Mouse (Mus musculus) midbrain, postnatal 0 days (tissue): ENCODE data around the gene Gm20388. TPM values are rescaled to one million over a fixed set of nuclear protein-coding genes. Genes with fewer than 3 reads are reported as not detected.

ENCODE experiments used
- ATAC-seq: fragments of 200-750 bp; cut with Nextera tagmentation; 2 replicates; pipeline ENCODE4 v1.8.0; 2017; ENCODE audit warnings: moderate number of reproducible peaks, mild to moderate bottlenecking, moderate TSS enrichment, moderate library complexity; ENCODE audit not compliant: low FRiP score
- DNase-seq: peaks from one replicate; pipeline ENCODE4 v3.0.0-alpha.2; 2015; ENCODE audit warnings: low spot score
- H3K27ac ChIP-seq: fragments of 300-500 bp; sonication (generic); 2 replicates; pipeline ENCODE4 v1.5.1; 2014; ENCODE audit warnings: low read depth, mild to moderate bottlenecking, low read length, mixed read lengths
- H3K27me3 ChIP-seq: fragments of 300-500 bp; sonication (generic); 2 replicates; pipeline ENCODE4 v1.6.1; 2014; ENCODE audit warnings: low read length, control low read depth, mixed read lengths; ENCODE audit not compliant: insufficient read depth
- H3K36me3 ChIP-seq: fragments of 300-500 bp; sonication (generic); 2 replicates; pipeline ENCODE4 v1.6.1; 2014; ENCODE audit warnings: low read length, control low read depth, mixed read lengths; ENCODE audit not compliant: insufficient read depth
- H3K4me1 ChIP-seq: fragments of 300-500 bp; sonication (generic); 2 replicates; pipeline ENCODE4 v1.6.1; 2014; ENCODE audit warnings: mild to moderate bottlenecking, control low read depth, antibody characterized with exemption, low read length, mixed read lengths; ENCODE audit not compliant: insufficient read depth
- H3K4me2 ChIP-seq: fragments of 300-500 bp; sonication (generic); 2 replicates; pipeline ENCODE4 v1.6.1; 2014; ENCODE audit warnings: low read depth, mild to moderate bottlenecking, low read length, mixed read lengths; ENCODE audit not compliant: poor library complexity, severe bottlenecking
- H3K4me3 ChIP-seq: fragments of 300-500 bp; sonication (generic); 2 replicates; pipeline ENCODE4 v1.5.1; 2014; ENCODE audit warnings: low read depth, mild to moderate bottlenecking, low read length, moderate library complexity
- H3K9ac ChIP-seq: fragments of 300-500 bp; sonication (generic); replicated peaks from 2 replicates; pipeline ENCODE4 v1.6.1; 2014; ENCODE audit warnings: mild to moderate bottlenecking, low read length, moderate library complexity, mixed read lengths; ENCODE audit not compliant: poor library complexity, severe bottlenecking
- H3K9me3 ChIP-seq: fragments of 300-500 bp; sonication (generic); 2 replicates; pipeline ENCODE4 v1.6.1; 2016; ENCODE audit warnings: low read length, control low read depth
- CTCF ChIP-seq: IDR thresholded peaks from 2 replicates; pipeline ENCODE4 v1.5.1; 2016; ENCODE audit warnings: antibody characterized with exemption, mild to moderate bottlenecking
- WGBS: fragments of 180-500 bp; shearing (Covaris S2); extraction: QIAGEN DNeasy Blood & Tissue Kit; methylation state at CpG from one replicate; pipeline ENCODE4 v1.1.7; 2014; 5-methylcytosine and 5-hydroxymethylcytosine counted together
- polyA plus RNA-seq: library from polyadenylated mRNA; unstranded; fragments of >200 nt; fragmentation: Nextera tagmentation; extraction: Ambion mirVana; gene quantifications from 2 replicates; pipeline ENCODE4 v1.2.1, GENCODE M21; 2015
- total RNA-seq: library from RNA; depleted of rRNA; stranded (reverse); fragments of >200 nt; gene quantifications from 2 replicates; pipeline ENCODE4 v1.2.3, GENCODE M21; 2014

The Gm20388 gene
- total and polyA plus RNA-seq, 2 experiments from 2014 or later: 74.2 TPM; not detected in 1

DNA sequence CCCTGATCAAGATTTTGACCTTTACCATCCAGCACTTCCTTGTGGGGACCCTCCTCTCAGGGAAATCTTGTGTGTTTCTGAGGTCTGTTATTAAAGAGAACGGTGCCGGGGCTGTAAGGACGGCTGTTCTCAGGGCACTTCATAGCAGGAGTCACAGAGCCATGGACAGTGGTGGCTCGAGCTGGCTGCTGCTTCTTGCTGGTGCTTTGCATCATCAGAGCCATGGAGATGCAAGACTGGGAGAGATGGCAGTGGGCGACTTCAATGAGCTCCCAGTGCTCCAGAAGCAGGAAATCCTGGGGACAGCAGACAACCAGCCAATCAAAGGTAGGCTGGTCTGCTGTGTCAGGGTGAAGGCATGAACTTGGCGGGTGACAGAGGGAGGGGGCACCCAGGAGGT, 2850.5 kb downstream of the Gm20388 start:
- 74% methylated on average over 6 of the region's 6 CpGs for WGBS
- H3K4me2 ChIP-seq: no peak overlapping the region

DNA sequence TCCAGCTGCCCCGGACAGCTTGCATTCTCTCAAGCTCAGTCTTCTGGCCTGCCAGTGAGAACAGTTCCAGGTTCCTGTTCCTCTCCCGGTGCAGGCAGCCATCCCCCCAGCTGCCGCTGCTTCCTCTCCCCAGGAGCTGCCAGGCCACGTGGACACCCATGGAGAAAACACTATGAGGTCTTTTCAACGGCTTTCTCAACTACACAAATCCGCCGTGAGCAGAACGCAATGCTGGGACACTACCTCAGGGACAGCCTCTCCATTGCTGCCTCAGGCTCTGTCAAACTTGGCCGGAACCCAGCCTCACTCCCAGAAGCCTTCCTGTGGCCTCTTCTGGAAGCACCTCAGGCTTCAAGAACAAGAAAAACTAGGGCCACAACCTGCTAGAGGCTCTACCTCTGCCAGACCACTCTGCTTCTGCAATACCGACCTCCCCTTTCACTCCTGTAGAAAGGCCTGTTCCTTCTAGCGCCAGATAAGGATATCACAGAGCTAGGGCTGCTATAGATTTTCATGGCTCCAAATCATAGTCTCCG, 2852.2 kb downstream of the Gm20388 start:
- Histone ChIP-seq H3K4me3 (no peak overlapping the region), H3K9me3 (no peaks in the 10 kb centered on the region), H3K4me1 (no peaks in the 10 kb centered on the region), H3K27ac (no peak overlapping the region), H3K4me2 (no peak overlapping the region), H3K9ac (no peak overlapping the region), H3K27me3 (no peaks in the 10 kb centered on the region), H3K36me3 (no peaks in the 10 kb centered on the region)
- no peak for TF ChIP-seq CTCF
- WGBS: 43% methylated on average over 12 of the region's 12 CpGs
- ATAC-seq: no peak
- no peak for DNase-seq

More for the DNA sequence above, 2850.5 kb downstream of the Gm20388 start:
- Histone ChIP-seq H3K9ac (no peak overlapping the region), H3K36me3 (no peaks in the 10 kb centered on the region), H3K27me3 (no peaks in the 10 kb centered on the region), H3K4me3 (no peak overlapping the region), H3K27ac (no peak overlapping the region), H3K9me3 (no peaks in the 10 kb centered on the region), H3K4me1 (no peaks in the 10 kb centered on the region)
- DNase-seq (no peak), ATAC-seq (no peak)
- no peak for TF ChIP-seq CTCF

DNA sequence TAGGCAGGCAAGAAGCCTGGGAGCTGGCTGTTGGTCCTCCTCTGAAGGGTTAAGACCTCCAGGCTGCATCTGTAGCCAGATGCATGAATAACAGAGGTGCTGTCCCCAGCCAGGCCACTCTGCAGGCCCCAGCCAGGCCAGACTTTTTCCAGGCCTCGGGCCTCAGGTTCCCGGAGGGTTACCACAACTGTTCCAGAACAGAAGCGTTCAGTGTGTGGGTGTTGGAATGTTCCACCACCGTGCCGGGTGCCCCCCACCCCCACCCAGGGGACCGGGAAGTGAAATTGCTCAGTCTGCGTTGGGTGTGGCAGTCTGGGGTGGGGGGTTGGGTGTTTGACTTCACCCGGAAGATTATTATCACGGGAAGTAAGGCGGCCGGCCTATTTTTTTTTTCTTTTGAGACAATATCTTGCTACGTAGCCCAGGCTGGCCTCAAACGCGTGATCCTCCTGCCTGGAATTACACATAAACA, 2852.7 kb downstream of the Gm20388 start:
- no peaks in the 10 kb centered on the region for H3K36me3 ChIP-seq

DNA sequence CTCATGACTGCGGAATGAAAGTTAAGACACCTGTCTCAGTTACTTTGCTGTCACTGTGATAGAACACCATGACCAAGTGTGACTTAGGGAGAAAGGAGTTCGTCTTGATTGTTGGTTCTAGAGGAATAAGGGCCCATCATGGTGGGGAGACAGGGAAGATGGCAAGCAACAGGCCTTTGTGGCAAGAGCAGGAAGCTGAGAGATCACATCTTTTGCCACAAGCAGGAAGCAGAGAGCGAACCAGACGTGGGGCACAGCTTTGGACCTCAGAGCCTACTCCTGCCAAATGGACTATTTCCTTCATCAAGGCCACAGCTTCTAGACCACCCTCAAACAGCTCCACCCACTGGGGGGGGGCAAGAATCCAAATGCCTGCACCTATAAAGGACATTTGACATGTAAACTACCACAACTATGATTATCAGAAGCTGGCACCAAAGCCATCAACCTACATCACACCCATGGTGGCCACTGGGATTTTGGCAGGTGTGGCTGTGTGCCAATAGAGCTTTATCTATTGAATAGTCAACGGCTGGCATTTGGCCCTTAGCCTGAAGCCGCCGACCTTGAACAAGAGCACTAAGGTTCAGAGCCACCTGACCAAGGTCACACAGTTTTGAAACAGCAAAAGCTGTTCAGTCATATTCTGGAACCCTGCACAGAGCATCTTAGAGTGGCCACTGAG, 2854.3 kb downstream of the Gm20388 start:
- Histone ChIP-seq H3K9ac (no peak overlapping the region), H3K4me1 (no peaks in the 10 kb centered on the region), H3K27me3 (no peaks in the 10 kb centered on the region), H3K4me3 (no peak overlapping the region), H3K4me2 (no peak overlapping the region), H3K9me3 (no peaks in the 10 kb centered on the region), H3K27ac (no peak overlapping the region), H3K36me3 (no peaks in the 10 kb centered on the region)
- TF ChIP-seq CTCF: no peak
- no peak for DNase-seq
- WGBS: 82% methylated on average over 7 of the region's 7 CpGs
- ATAC-seq: no peak

More for the DNA sequence above, 2852.7 kb downstream of the Gm20388 start:
- TF ChIP-seq CTCF: no peak
- ATAC-seq (no peak), DNase-seq (no peak)
- 86% methylated on average over 14 of the region's 14 CpGs for WGBS
- Histone ChIP-seq H3K9me3 (no peaks in the 10 kb centered on the region), H3K4me3 (no peak overlapping the region), H3K4me1 (no peaks in the 10 kb centered on the region), H3K27ac (no peak overlapping the region), H3K4me2 (no peak overlapping the region), H3K9ac (no peak overlapping the region), H3K27me3 (no peaks in the 10 kb centered on the region)

DNA sequence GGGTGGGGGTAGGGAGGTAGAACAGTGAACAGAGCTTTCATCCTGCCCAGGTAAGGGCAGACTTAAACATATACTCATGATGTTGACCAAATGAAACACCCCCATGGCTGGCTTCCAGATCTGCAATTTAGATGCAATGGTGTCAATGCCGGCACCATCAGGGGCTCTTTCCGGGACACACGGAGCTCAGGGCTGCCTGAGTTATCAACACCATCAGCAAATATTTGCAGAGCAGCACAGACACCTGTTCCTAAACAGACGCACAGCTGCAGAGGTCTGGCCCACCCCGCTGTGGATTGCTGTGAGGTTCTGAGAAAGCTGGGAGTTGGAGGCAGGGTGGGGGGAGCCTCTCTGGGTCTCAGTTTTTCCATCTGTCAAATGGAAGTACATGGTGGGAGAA, 2855.5 kb downstream of the Gm20388 start:
- no peaks in the 10 kb centered on the region for H3K36me3 ChIP-seq
- ATAC-seq (no peak), DNase-seq (no peak)
- no peaks in the 10 kb centered on the region for H3K9me3 ChIP-seq
- no peaks in the 10 kb centered on the region for H3K4me1 ChIP-seq
- H3K4me2 ChIP-seq: no peak overlapping the region
- no peak overlapping the region for H3K9ac ChIP-seq
- TF ChIP-seq CTCF: no peak
- H3K27me3 ChIP-seq: no peaks in the 10 kb centered on the region
- 77% methylated on average over 5 of the region's 5 CpGs for WGBS
- no peak overlapping the region for H3K4me3 ChIP-seq
- no peak overlapping the region for H3K27ac ChIP-seq

DNA sequence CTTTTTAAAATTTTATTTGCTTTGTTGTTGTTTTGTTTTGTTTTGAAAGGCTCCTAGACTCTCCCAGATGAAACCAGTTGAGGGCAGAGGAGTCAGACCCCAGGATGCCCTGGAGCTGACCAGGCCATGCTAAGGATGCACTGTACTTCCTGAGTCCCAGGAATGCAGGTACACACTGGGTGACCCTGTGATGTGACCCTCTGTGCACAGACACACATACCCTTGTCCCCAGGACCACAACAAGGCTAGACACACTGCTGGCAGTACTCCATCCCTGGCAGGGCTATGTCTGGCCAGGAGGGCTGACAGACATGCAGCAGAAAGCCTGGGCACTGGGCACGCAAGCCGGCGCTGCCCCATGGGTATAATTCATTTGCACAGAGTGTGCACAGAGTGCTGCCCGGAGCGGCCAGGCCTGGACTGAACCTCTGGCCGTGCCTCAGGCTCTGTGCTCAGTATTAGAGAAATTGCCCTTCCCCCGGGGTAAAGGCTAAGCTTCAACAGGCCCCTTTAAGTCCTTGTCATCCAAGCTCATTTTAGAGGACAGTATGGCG, 2856.1 kb downstream of the Gm20388 start:
- no peaks in the 10 kb centered on the region for H3K4me1 ChIP-seq
- H3K9ac ChIP-seq: no peak overlapping the region
- H3K4me3 ChIP-seq: no peak overlapping the region
- 42% methylated on average over 8 of the region's 8 CpGs for WGBS
- no peaks in the 10 kb centered on the region for H3K36me3 ChIP-seq
- no peak for TF ChIP-seq CTCF
- DNase-seq (no peak), ATAC-seq (no peak)
- no peak overlapping the region for H3K27ac ChIP-seq
- H3K4me2 ChIP-seq: no peak overlapping the region
- H3K9me3 ChIP-seq: no peaks in the 10 kb centered on the region
- H3K27me3 ChIP-seq: no peaks in the 10 kb centered on the region
